Mouse (Mus musculus) CH12.LX (cell line): Measurements from ENCODE around the gene Myo1g. TPM values are rescaled to one million over a fixed set of nuclear protein-coding genes. Genes with fewer than 3 reads are reported as not detected.

Source experiments
- DNase-seq: peaks from one replicate; pipeline ENCODE4 v3.0.0-alpha.2; 2013; ENCODE audit errors: extremely low read depth
- H3K27ac ChIP-seq: 2 replicates; pipeline ENCODE4 v1.5.1; 2012; ENCODE audit warnings: low read depth, mild to moderate bottlenecking, control low read depth, moderate library complexity; ENCODE audit not compliant: insufficient read depth
- H3K27me3 ChIP-seq: replicated peaks from 2 replicates; pipeline ENCODE3; 2012; ENCODE audit warnings: inconsistent platforms
- H3K36me3 ChIP-seq, 2 experiments: replicated peaks in 1 of 2; 2 replicates each; pipeline versions ENCODE3 to v1.6.1; 2012; ENCODE audit warnings: inconsistent platforms in 1 of 2, low read length in 1 of 2, mild to moderate bottlenecking in 1 of 2, mixed read lengths in 1 of 2, moderate library complexity in 1 of 2; ENCODE audit not compliant: control insufficient read depth in 1 of 2, insufficient read depth in 1 of 2
- H3K4me1 ChIP-seq, 2 experiments: 2 replicates each; pipeline ENCODE4 v1.6.1; 2012; ENCODE audit warnings: inconsistent platforms in 1 of 2, moderate library complexity in 1 of 2; ENCODE audit not compliant: insufficient read depth in 2 of 2, control insufficient read depth in 1 of 2
- H3K4me2 ChIP-seq: 2 replicates; pipeline ENCODE4 v1.6.1; 2012; ENCODE audit warnings: low read depth, mild to moderate bottlenecking, control low read depth; ENCODE audit not compliant: poor library complexity, insufficient read depth, severe bottlenecking
- H3K4me3 ChIP-seq, 3 experiments: fragments of 150-350 bp in 1 of 3; sonication (generic) in 1 of 3; replicated peaks in 1 of 3; 2 replicates each; pipeline versions ENCODE3 to v1.5.1; 2011 to 2012; ENCODE audit warnings: low read depth in 2 of 3, low read length in 2 of 3, mild to moderate bottlenecking in 2 of 3, moderate library complexity in 2 of 3, control low read depth in 1 of 3, improper control_type of control experiment in 1 of 3, inconsistent platforms in 1 of 3, mixed read lengths in 1 of 3; ENCODE audit not compliant: poor library complexity in 1 of 3
- H3K79me2 ChIP-seq: replicated peaks from 2 replicates; pipeline ENCODE4 v1.6.1; 2012; ENCODE audit warnings: mild to moderate bottlenecking, moderate library complexity; ENCODE audit not compliant: control insufficient read depth, poor library complexity, insufficient read depth, severe bottlenecking; ENCODE audit errors: extremely low read depth
- H3K9ac ChIP-seq: 2 replicates; pipeline ENCODE4 v1.6.1; 2012; ENCODE audit warnings: low read depth, mild to moderate bottlenecking, control low read depth, moderate library complexity; ENCODE audit not compliant: insufficient read depth
- H3K9me3 ChIP-seq: replicated peaks from 2 replicates; pipeline ENCODE3; 2012; ENCODE audit warnings: low read length, inconsistent platforms, mixed read lengths
- BHLHE40 ChIP-seq: IDR thresholded peaks from 2 replicates; pipeline ENCODE4 v1.6.1; 2011; ENCODE audit warnings: mild to moderate bottlenecking, low read depth, low read length, improper control_type of control experiment
- CHD1 ChIP-seq: IDR thresholded peaks from 2 replicates; pipeline ENCODE4 v1.6.1; 2012; ENCODE audit warnings: low read depth, low read length, improper control_type of control experiment, inconsistent platforms
- CHD2 ChIP-seq: IDR thresholded peaks from 2 replicates; pipeline ENCODE4 v1.6.1; 2011; ENCODE audit warnings: low read length, improper control_type of control experiment
- CTCF ChIP-seq, 2 experiments: IDR thresholded peaks in 1 of 2; conservative IDR thresholded peaks in 1 of 2; 2 replicates each; pipeline ENCODE4 v1.5.1; 2011 to 2012; ENCODE audit warnings: low read depth in 2 of 2, low read length in 2 of 2, improper control_type of control experiment in 1 of 2, inconsistent platforms in 1 of 2, mild to moderate bottlenecking in 1 of 2, moderate library complexity in 1 of 2
- E2F4 ChIP-seq: IDR thresholded peaks from 2 replicates; pipeline ENCODE4 v1.6.1; 2011; ENCODE audit warnings: low read depth, low read length, improper control_type of control experiment; ENCODE audit not compliant: insufficient replicate concordance
- ELF1 ChIP-seq: IDR thresholded peaks from 2 replicates; pipeline ENCODE4 v1.6.1; 2014; ENCODE audit warnings: low read depth, mild to moderate bottlenecking, inconsistent platforms, low read length, improper control_type of control experiment
- EP300 ChIP-seq: IDR thresholded peaks from 2 replicates; pipeline ENCODE4 v1.6.1; 2011; ENCODE audit warnings: low read length, improper control_type of control experiment
- ETS1 ChIP-seq: conservative IDR thresholded peaks from 2 replicates; pipeline ENCODE4 v1.6.1; 2012; ENCODE audit warnings: low read depth, mild to moderate bottlenecking, inconsistent platforms, low read length, improper control_type of control experiment, moderate library complexity
- GABPA ChIP-seq: IDR thresholded peaks from 2 replicates; pipeline ENCODE4 v1.6.1; 2012; ENCODE audit warnings: low read depth, low read length, improper control_type of control experiment, inconsistent platforms; ENCODE audit not compliant: insufficient replicate concordance
- HCFC1 ChIP-seq: IDR thresholded peaks from 2 replicates; pipeline ENCODE4 v1.6.1; 2012; ENCODE audit warnings: low read depth, mild to moderate bottlenecking, inconsistent platforms, low read length, improper control_type of control experiment
- IRF4 ChIP-seq: IDR thresholded peaks from 2 replicates; pipeline ENCODE4 v1.6.1; 2014; ENCODE audit warnings: low read depth, mild to moderate bottlenecking, inconsistent platforms, low read length, improper control_type of control experiment
- JUN ChIP-seq: IDR thresholded peaks from 2 replicates; pipeline ENCODE4 v1.6.1; 2011; ENCODE audit warnings: low read depth, mild to moderate bottlenecking, low read length, improper control_type of control experiment, moderate library complexity; ENCODE audit not compliant: insufficient read depth
- JUND ChIP-seq: conservative IDR thresholded peaks from 2 replicates; pipeline ENCODE4 v1.6.1; 2011; ENCODE audit warnings: low read depth, low read length, improper control_type of control experiment
- KAT2A ChIP-seq: IDR thresholded peaks from 2 replicates; pipeline ENCODE4 v1.6.1; 2012; ENCODE audit warnings: low read length, improper control_type of control experiment, inconsistent platforms; ENCODE audit not compliant: insufficient replicate concordance
- MAFK ChIP-seq: IDR thresholded peaks from 2 replicates; pipeline ENCODE4 v1.6.1; 2011; ENCODE audit warnings: low read length, improper control_type of control experiment; ENCODE audit not compliant: insufficient replicate concordance
- MAX ChIP-seq: IDR thresholded peaks from 2 replicates; pipeline ENCODE4 v1.6.1; 2011; ENCODE audit warnings: low read length, improper control_type of control experiment
- MAZ ChIP-seq: IDR thresholded peaks from 2 replicates; pipeline ENCODE4 v1.6.1; 2012; ENCODE audit warnings: low read depth, mild to moderate bottlenecking, inconsistent platforms, low read length, improper control_type of control experiment, moderate library complexity
- MEF2A ChIP-seq: IDR thresholded peaks from 2 replicates; pipeline ENCODE4 v1.6.1; 2014; ENCODE audit warnings: low read depth, mild to moderate bottlenecking, inconsistent platforms, low read length, improper control_type of control experiment, borderline replicate concordance
- MXI1 ChIP-seq: IDR thresholded peaks from 2 replicates; pipeline ENCODE4 v1.6.1; 2011; ENCODE audit warnings: mild to moderate bottlenecking, low read depth, low read length, improper control_type of control experiment
- MYC ChIP-seq: IDR thresholded peaks from 2 replicates; pipeline ENCODE4 v1.6.1; 2011; ENCODE audit warnings: low read depth, mild to moderate bottlenecking, improper control_type of control experiment, low read length
- NELFE ChIP-seq: IDR thresholded peaks from 2 replicates; pipeline ENCODE4 v1.6.1; 2011; ENCODE audit warnings: low read depth, low read length, improper control_type of control experiment
- NRF1 ChIP-seq: IDR thresholded peaks from 2 replicates; pipeline ENCODE4 v1.6.1; 2014; ENCODE audit warnings: low read depth, mild to moderate bottlenecking, inconsistent platforms, low read length, improper control_type of control experiment, moderate library complexity
- PAX5 ChIP-seq: IDR thresholded peaks from 2 replicates; pipeline ENCODE4 v1.6.1; 2012; ENCODE audit warnings: low read length, inconsistent platforms, mixed read lengths
- POLR2A ChIP-seq: IDR thresholded peaks from 2 replicates; pipeline ENCODE4 v1.6.1; 2011; ENCODE audit warnings: low read depth, mild to moderate bottlenecking, improper control_type of control experiment, low read length
- POLR2AphosphoS2 ChIP-seq: IDR thresholded peaks from 2 replicates; pipeline ENCODE4 v1.6.1; 2011; ENCODE audit warnings: low read depth, low read length, improper control_type of control experiment
- RAD21 ChIP-seq: IDR thresholded peaks from 2 replicates; pipeline ENCODE4 v1.6.1; 2011; ENCODE audit warnings: low read depth, mild to moderate bottlenecking, low read length, improper control_type of control experiment, moderate library complexity
- RCOR1 ChIP-seq: conservative IDR thresholded peaks from 2 replicates; pipeline ENCODE4 v1.6.1; 2012; ENCODE audit warnings: low read depth, mild to moderate bottlenecking, inconsistent platforms, low read length, improper control_type of control experiment
- SIN3A ChIP-seq: IDR thresholded peaks from 2 replicates; pipeline ENCODE4 v1.6.1; 2012; ENCODE audit warnings: low read length, improper control_type of control experiment, inconsistent platforms
- SMC3 ChIP-seq: IDR thresholded peaks from 2 replicates; pipeline ENCODE4 v1.6.1; 2011; ENCODE audit warnings: low read depth, low read length, improper control_type of control experiment
- TBP ChIP-seq: conservative IDR thresholded peaks from 2 replicates; pipeline ENCODE4 v1.6.1; 2011; ENCODE audit warnings: low read depth, low read length, improper control_type of control experiment
- TCF12 ChIP-seq: IDR thresholded peaks from 2 replicates; pipeline ENCODE4 v1.6.1; 2014; ENCODE audit warnings: low read depth, mild to moderate bottlenecking, inconsistent platforms, low read length, improper control_type of control experiment
- UBTF ChIP-seq: IDR thresholded peaks from 2 replicates; pipeline ENCODE4 v1.6.1; 2012; ENCODE audit warnings: low read depth, mild to moderate bottlenecking, inconsistent platforms, low read length, improper control_type of control experiment, moderate library complexity
- USF1 ChIP-seq: IDR thresholded peaks from 2 replicates; pipeline ENCODE4 v1.6.1; 2014; ENCODE audit warnings: low read depth, mild to moderate bottlenecking, inconsistent platforms, low read length, improper control_type of control experiment
- USF2 ChIP-seq: conservative IDR thresholded peaks from 2 replicates; pipeline ENCODE4 v1.6.1; 2011; ENCODE audit warnings: low read depth, low read length, improper control_type of control experiment
- ZC3H11A ChIP-seq: IDR thresholded peaks from 2 replicates; pipeline ENCODE4 v1.6.1; 2012; ENCODE audit warnings: low read depth, mild to moderate bottlenecking, inconsistent platforms, low read length, improper control_type of control experiment
- ZKSCAN1 ChIP-seq: IDR thresholded peaks from 2 replicates; pipeline ENCODE4 v1.6.1; 2012; ENCODE audit warnings: low read depth, inconsistent platforms, low read length, improper control_type of control experiment, borderline replicate concordance
- ZMIZ1 ChIP-seq: IDR thresholded peaks from 2 replicates; pipeline ENCODE4 v1.6.1; 2012; ENCODE audit warnings: low read depth, mild to moderate bottlenecking, inconsistent platforms, low read length, improper control_type of control experiment
- ZNF384 ChIP-seq: IDR thresholded peaks from 2 replicates; pipeline ENCODE4 v1.6.1; 2012; ENCODE audit warnings: low read depth, low read length, improper control_type of control experiment, inconsistent platforms
- dilution Hi-C: fragments of 300-500 bp; cut with MboI; formaldehyde crosslinking; loops from 2 replicates; pipeline ENCODE4 v1.14.3; 2020; ENCODE audit warnings: low sequenced_read_pairs; ENCODE audit not compliant: extremely low pct_unique_long_range_greater_than_20kb, extremely low pct_ligation_motif_present
- in situ Hi-C: fragments of 300-500 bp; cut with MboI; formaldehyde crosslinking; loops from 3 replicates; pipeline ENCODE4 v1.14.3; 2019; ENCODE audit warnings: low sequenced_read_pairs, low pct_ligation_motif_present, low pct_unique_long_range_greater_than_20kb, mixed read lengths
- polyA plus RNA-seq: library from polyadenylated mRNA; unstranded; fragments of >175 nt; gene quantifications from 2 replicates; pipeline ENCODE4 v1.2.1, GENCODE M21; 2012; ENCODE audit warnings: low read depth; ENCODE audit not compliant: insufficient read length
- total RNA-seq, 2 experiments: library from RNA; depleted of rRNA; stranded (reverse); fragments of 300-350 nt in 1 of 2; fragments of >200 nt in 1 of 2; gene quantifications; 2 replicates each; pipeline ENCODE4 v1.2.3; 2012 to 2014

The Myo1g gene
- total and polyA plus RNA-seq, 3 experiments, result 268 to 335 (median 284) TPM

GRCm38 (mm10) chr11:6522782-6523525, 2.2 kb upstream of the Myo1g start:
- peaks cover 25 to 57% of the 10 kb centered on the region in 2 experiments for H3K4me1 ChIP-seq
- H3K4me3 ChIP-seq, result no peak overlapping the region
- H3K9ac ChIP-seq, result no peak overlapping the region; the same call in 1 of the 2 replicates
- no peak for TF ChIP-seq SMC3
- peak; percentile 97 for TF ChIP-seq TCF12
- peak; percentile 69; the same call in 1 of the 2 replicates for TF ChIP-seq ZMIZ1
- peak; percentile 97 for TF ChIP-seq SIN3A
- TF ChIP-seq JUND, result 0 out of 2 replicates have a peak, but pooled peaks have one; percentile 31
- TF ChIP-seq UBTF, result no peak
- peak; percentile 96 for TF ChIP-seq RCOR1
- TF ChIP-seq ETS1, result peak; percentile 100
- TF ChIP-seq KAT2A, result no peak
- TF ChIP-seq MAFK, result peak; percentile 71; the same call in 1 of the 2 replicates
- TF ChIP-seq ZKSCAN1, result no peak
- no peak for TF ChIP-seq E2F4
- TF ChIP-seq MAZ, result no peak; the same call in 1 of the 2 replicates
- peak; percentile 63 for TF ChIP-seq USF1
- no peak for TF ChIP-seq POLR2AphosphoS2
- peak; percentile 98 for TF ChIP-seq MEF2A
- TF ChIP-seq NELFE, result 0 out of 2 replicates have a peak, but pooled peaks have one; percentile 42
- TF ChIP-seq BHLHE40, result peak; percentile 99
- 0 out of 2 replicates have a peak, but pooled peaks have one; percentile 9 for TF ChIP-seq HCFC1
- TF ChIP-seq MYC, result peak; percentile 57; the same call in 1 of the 2 replicates
- TF ChIP-seq ZC3H11A, result no peak
- peak; percentile 98 for TF ChIP-seq IRF4
- TF ChIP-seq CHD2, result peak; percentile 88
- TF ChIP-seq EP300, result peak; percentile 93
- no peak; the same call in 1 of the 2 replicates for TF ChIP-seq POLR2A
- peak; percentile 63 for TF ChIP-seq USF2
- peak; percentile 93 for TF ChIP-seq MAX
- peak; percentile 79 for TF ChIP-seq TBP
- TF ChIP-seq ELF1, result peak; percentile 69
- TF ChIP-seq ZNF384, result no peak
- TF ChIP-seq CHD1, result 0 out of 2 replicates have a peak, but pooled peaks have one; percentile 83
- TF ChIP-seq CTCF (conservative IDR thresholded peaks at IDR 0.05 in 1 of 2, IDR thresholded peaks at IDR 0.05 in 1 of 2; ENCODE audit: low read depth in 2 of 2, low read length in 2 of 2), result 0 out of 4 replicates have a peak, but pooled peaks of 1 of the 2 experiments have one; percentile 9
- TF ChIP-seq JUN, result no peak; the same call in 1 of the 2 replicates
- no peak for TF ChIP-seq NRF1
- peak; percentile 87 for TF ChIP-seq MXI1
- peak; percentile 10 for TF ChIP-seq RAD21
- no peak for TF ChIP-seq PAX5
- no peak for TF ChIP-seq GABPA
- H3K79me2 ChIP-seq, result peaks cover 48% of the 10 kb centered on the region
- H3K27me3 ChIP-seq, result no peaks in the 10 kb centered on the region
- in situ Hi-C loops (no loop called here), dilution Hi-C loops (no loop called here)
- peak overlapping the region; percentile 95 for H3K27ac ChIP-seq
- H3K4me2 ChIP-seq, result peak overlapping the region; percentile 52
- H3K36me3 ChIP-seq, result peaks cover 36 to 48% of the 10 kb centered on the region in 2 experiments
- H3K9me3 ChIP-seq, result peaks cover 2% of the 10 kb centered on the region
- peak; percentile 99 for DNase-seq
